Mouse (Mus musculus): ENCODE measurements around the gene Alg5.

DNA sequence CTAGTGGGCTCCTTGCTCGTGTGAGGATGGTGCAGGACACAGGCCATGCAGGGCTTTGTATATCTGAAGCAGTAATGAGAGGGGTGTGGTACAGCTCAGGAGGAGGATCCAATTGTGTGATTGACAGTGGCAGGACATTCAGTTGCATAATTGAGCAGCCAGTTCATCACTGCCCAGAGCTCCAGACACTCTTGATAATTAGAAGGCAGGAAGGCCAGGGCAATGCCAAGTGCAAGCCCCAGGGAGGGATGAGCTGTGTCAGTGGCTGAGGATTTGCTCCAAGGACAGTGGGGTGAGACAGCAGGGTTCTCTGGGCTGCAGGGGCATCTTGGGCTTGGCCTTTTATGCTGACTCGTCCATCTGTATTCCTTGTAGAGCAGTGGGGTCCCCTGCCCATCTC is 55.3 kb downstream of the Alg5 start:
- no peak for TF ChIP-seq CTCF (IDR thresholded peaks at IDR 0.05; ENCODE audit: low read depth)
- no peak for TF ChIP-seq EP300 (IDR thresholded peaks at IDR 0.05; ENCODE audit: low read depth)

Measured in heart, postnatal 0 days (tissue).